Mouse (Mus musculus): ENCODE results near the gene Cherp.

DNA sequence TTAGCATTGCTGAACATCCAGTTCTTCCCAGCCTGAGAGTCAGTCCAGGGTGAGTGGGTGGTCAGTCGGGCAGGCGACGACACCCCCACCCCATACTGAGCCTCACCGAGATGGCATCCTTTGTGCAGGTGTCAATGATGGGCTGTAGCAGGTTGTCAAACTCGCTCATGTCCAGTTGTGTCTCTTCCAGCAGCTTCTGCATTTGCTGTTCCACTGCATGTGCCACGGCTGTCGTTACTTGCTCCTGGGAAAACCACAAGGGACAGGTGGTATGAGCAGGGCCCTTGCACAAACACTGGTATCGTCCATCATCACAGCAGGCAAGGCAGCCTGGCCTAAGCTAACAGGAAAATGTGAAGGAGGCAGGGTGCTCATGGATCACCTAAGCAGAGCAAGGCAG is 5.0 kb downstream of the Cherp start:
- TF ChIP-seq CTCF (IDR thresholded peaks at IDR 0.05) (no peak), EP300 (IDR thresholded peaks at IDR 0.05) (no peak)
